Mouse (Mus musculus) G1E (cell line): ENCODE data around the gene Smug1. TPM values are rescaled to one million over a fixed set of nuclear protein-coding genes. Genes with fewer than 3 reads are reported as not detected.

Experiments used
- ATAC-seq: 2 replicates; pipeline ENCODE4 v1.8.0; 2016; ENCODE audit warnings: mild to moderate bottlenecking; ENCODE audit not compliant: insufficient number of reproducible peaks, poor library complexity, low FRiP score, severe bottlenecking; ENCODE audit errors: extremely low read depth
- DNase-seq: peaks from one replicate; pipeline ENCODE4 v3.0.0; 2012; ENCODE audit warnings: low spot score
- H3K27me3 ChIP-seq: 2 replicates; pipeline ENCODE4 v1.6.1; 2012; ENCODE audit warnings: mild to moderate bottlenecking, low read length, inconsistent platforms; ENCODE audit not compliant: insufficient read depth
- H3K36me3 ChIP-seq: replicated peaks from 2 replicates; pipeline ENCODE3; 2012; ENCODE audit warnings: mild to moderate bottlenecking, inconsistent platforms
- H3K4me1 ChIP-seq: 2 replicates; pipeline ENCODE4 v1.6.1; 2012; ENCODE audit warnings: low read depth, low read length, inconsistent platforms, mixed read lengths; ENCODE audit not compliant: insufficient read depth
- H3K4me3 ChIP-seq: 2 replicates; pipeline ENCODE4 v1.5.1; 2012; ENCODE audit warnings: low read depth, mild to moderate bottlenecking, inconsistent platforms, low read length, moderate library complexity, mixed read lengths
- H3K9me3 ChIP-seq: replicated peaks from 2 replicates; pipeline ENCODE4 v1.6.1; 2012; ENCODE audit warnings: inconsistent platforms
- CTCF ChIP-seq: IDR thresholded peaks from 2 replicates; pipeline ENCODE4 v1.5.1; 2012; ENCODE audit warnings: low read depth, low read length, inconsistent platforms, mixed read lengths
- GATA1 ChIP-seq: IDR thresholded peaks from 2 replicates; pipeline ENCODE4 v1.6.1; 2012; ENCODE audit warnings: borderline replicate concordance, low read length, inconsistent platforms, mixed read lengths
- GATA2 ChIP-seq: IDR thresholded peaks from 2 replicates; pipeline ENCODE4 v1.6.1; 2012; ENCODE audit warnings: low read depth, low read length, inconsistent platforms, borderline replicate concordance
- POLR2AphosphoS5 ChIP-seq: IDR thresholded peaks from 2 replicates; pipeline ENCODE4 v1.6.1; 2012; ENCODE audit warnings: low read depth, low read length, inconsistent platforms; ENCODE audit not compliant: insufficient replicate concordance
- TAL1 ChIP-seq: conservative IDR thresholded peaks from 2 replicates; pipeline ENCODE4 v1.6.1; 2012; ENCODE audit warnings: low read depth, low read length, inconsistent platforms, mixed read lengths
- polyA plus RNA-seq: library from polyadenylated mRNA; stranded (reverse); fragments of >175 nt; gene quantifications from 2 replicates; pipeline ENCODE4 v1.2.3, GENCODE M21; 2012
- total RNA-seq, 2 experiments: library from RNA; stranded (forward) in 1 of 2; stranded (reverse) in 1 of 2; fragments of 200-1000 nt in 1 of 2; fragments of >200 nt in 1 of 2; fragmentation: Nextera tagmentation in 1 of 2; gene quantifications; 2 replicates each; pipeline ENCODE4 v1.2.3; 2014 to 2017

Gene Smug1
- total and polyA plus RNA-seq, 3 experiments, result 5.0 to 9.0 (median 7.8) TPM

DNA sequence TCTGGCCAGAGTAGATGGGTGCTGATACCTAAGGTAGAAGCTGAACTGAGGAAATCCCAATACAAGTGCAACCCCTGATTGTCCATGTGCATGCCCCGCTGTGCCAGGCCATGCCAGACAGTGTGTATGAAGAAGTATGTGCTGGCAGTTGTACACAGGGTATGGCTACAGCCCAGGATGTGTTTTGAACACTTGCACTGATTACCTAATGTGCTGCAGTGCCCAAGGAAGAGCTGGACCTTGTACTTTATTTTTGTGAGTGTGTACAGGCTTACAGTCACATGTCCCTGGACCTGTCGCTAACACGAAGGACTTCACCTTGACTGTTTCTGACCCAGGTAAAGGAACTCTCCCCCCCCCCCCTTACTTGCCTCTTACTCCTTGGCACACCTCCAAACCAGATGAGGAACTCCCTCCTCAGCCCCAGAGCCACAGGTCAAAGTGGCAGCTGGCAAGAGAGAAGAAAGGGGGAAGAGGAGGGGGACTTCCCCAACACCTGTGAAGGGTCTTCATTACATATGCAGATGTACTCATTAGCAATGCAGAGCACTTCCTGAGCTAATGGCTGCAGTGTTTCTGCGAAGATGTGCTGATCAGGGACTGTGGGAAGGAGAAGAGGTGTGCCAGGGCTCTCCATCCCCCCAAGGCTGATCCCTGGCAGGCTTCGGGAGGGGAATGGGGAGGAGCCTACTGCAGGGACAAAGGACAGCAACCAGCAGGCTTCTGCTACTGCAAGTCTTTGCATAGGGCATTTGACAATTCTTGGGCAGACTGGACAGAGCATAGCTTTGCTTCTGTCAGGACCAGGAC lies 32.4 kb downstream of the Smug1 start:
- no peaks in the 10 kb centered on the region for H3K36me3 ChIP-seq
- H3K4me1 ChIP-seq, result peaks cover 30% of the 10 kb centered on the region
- no peak for DNase-seq
- peaks cover 68% of the 10 kb centered on the region for H3K27me3 ChIP-seq
- no peak for ATAC-seq
- peaks cover 3% of the 10 kb centered on the region; the same call in 1 of the 2 replicates for H3K9me3 ChIP-seq
- TF ChIP-seq GATA1, result no peak
- TF ChIP-seq POLR2AphosphoS5, result no peak
- no peak for TF ChIP-seq GATA2
- TF ChIP-seq CTCF, result no peak
- TF ChIP-seq TAL1, result no peak
- no peak overlapping the region for H3K4me3 ChIP-seq

DNA sequence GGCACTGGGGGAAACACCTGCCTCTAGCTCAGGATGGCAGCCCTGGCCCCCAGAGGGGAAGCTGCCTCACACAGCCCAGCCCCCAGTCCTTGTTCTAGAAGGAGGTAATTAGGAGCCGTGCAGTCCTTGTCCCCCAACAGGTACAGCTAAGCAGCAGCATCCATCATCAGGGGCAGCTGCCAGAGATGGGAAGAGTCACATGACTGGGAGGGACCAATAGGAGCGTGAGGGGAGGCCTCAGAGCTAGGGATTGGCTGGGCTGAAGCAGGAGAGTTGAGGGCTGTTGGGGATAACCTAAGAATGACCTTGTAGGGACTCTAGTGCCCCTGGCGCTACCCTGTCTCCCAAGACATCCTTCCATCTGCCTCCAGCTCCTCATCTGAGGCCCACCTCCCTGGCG lies 33.1 kb downstream of the Smug1 start:
- ATAC-seq (no peak; the same call in 1 of the 2 replicates), DNase-seq (no peak)
- Histone ChIP-seq H3K9me3 (peaks cover 3% of the 10 kb centered on the region; the same call in 1 of the 2 replicates), H3K27me3 (peaks cover 60% of the 10 kb centered on the region), H3K4me1 (peaks cover 38% of the 10 kb centered on the region), H3K4me3 (no peak overlapping the region), H3K36me3 (no peaks in the 10 kb centered on the region)
- TF ChIP-seq GATA2, result no peak
- no peak for TF ChIP-seq GATA1
- no peak for TF ChIP-seq POLR2AphosphoS5
- TF ChIP-seq TAL1, result no peak
- no peak for TF ChIP-seq CTCF

DNA sequence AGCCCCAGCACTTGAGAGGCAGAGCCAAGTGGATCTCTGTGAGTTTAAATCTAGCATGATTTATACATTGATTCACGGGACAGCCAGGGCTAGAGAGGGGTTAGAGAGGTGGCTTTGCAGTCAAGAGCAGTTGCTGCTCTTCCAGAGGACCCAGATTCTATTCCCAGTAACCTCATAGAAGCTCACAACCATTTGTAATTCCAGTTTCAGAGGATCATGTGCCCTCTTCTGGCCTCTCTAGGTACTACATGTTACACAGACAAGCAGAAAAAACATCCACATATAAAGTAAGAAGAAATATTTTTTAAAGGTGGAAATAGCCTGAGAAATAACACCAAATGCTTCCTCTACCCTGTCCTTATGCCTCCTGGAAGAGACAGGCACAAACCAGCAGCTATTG lies 36.2 kb downstream of the Smug1 start:
- H3K9me3 ChIP-seq, result peaks cover 5% of the 10 kb centered on the region; the same call in 1 of the 2 replicates
- peaks cover 55% of the 10 kb centered on the region for H3K4me1 ChIP-seq
- no peak for TF ChIP-seq GATA1
- peak; percentile 68 for TF ChIP-seq CTCF
- no peak for TF ChIP-seq GATA2
- no peak overlapping the region for H3K4me3 ChIP-seq
- DNase-seq (no peak), ATAC-seq (no peak)
- peaks cover 33% of the 10 kb centered on the region for H3K27me3 ChIP-seq
- H3K36me3 ChIP-seq, result no peaks in the 10 kb centered on the region

DNA sequence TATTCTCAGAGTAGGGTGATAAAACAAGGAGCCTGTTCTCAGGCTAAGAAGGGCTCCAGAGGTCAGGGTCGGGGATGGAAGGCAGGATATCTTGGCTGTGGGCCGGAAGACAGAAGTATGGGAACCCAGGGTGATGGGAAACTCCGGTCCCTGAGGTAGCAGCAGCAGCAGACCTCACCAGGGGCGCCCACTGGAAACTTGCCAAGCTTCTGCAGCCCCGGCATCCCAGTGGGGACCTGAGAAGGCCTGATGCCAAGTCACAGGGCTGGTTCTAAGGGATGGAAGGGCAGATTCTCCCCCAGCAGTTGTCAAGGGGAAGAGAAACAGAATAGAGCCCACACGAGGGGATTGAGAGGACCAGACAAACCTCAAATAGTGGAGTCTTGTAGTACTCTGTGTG lies 37.6 kb downstream of the Smug1 start:
- Histone ChIP-seq H3K36me3 (no peaks in the 10 kb centered on the region), H3K27me3 (peaks cover 36% of the 10 kb centered on the region), H3K9me3 (peaks cover 5% of the 10 kb centered on the region; the same call in 1 of the 2 replicates), H3K4me3 (no peak overlapping the region), H3K4me1 (peaks cover 56% of the 10 kb centered on the region)
- TF ChIP-seq POLR2AphosphoS5 (no peak), GATA2 (no peak), TAL1 (no peak), GATA1 (no peak)
- DNase-seq (no peak), ATAC-seq (no peak)

DNA sequence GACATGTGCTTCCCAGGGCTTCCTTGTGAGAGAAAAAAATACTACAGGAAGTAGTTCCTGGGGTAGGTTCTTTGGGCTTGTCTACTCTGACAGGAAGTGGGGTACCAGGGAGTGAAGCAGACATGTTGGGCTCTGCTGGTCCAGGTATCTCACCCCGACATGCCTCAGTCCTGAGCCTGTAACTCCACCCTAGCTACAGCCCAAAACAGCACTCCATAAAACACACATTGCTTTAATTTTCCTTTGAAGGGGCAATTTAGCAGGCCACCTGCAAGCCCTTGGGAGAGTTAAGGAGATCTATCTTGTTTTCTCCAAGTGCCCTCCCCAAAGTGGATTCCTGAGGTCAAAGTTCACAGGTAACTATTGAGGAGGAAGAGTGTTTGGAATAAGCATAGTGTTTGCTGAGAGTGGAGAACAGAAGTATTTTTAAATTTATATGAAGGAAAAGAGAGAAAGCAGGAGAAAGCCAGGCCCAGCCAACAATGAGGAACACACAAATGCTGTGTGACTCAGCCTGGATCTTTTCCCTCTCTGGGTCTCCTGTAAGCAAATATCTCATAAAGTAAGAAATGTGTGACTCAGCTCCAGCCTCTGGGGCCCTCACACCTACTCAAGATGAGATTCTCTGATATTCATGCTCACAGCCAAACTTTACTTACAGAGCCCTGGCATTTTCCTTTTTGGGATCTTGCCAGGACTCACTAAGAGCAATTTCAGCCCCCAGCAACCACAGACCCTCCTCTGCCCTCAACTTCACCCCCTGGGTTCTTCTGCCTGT lies 38.6 kb downstream of the Smug1 start:
- no peak for ATAC-seq
- H3K36me3 ChIP-seq, result no peaks in the 10 kb centered on the region
- DNase-seq, result no peak
- peaks cover 49% of the 10 kb centered on the region for H3K4me1 ChIP-seq
- H3K4me3 ChIP-seq, result no peak overlapping the region
- no peak for TF ChIP-seq POLR2AphosphoS5
- peaks cover 5% of the 10 kb centered on the region; the same call in 1 of the 2 replicates for H3K9me3 ChIP-seq
- H3K27me3 ChIP-seq, result peaks cover 35% of the 10 kb centered on the region

DNA sequence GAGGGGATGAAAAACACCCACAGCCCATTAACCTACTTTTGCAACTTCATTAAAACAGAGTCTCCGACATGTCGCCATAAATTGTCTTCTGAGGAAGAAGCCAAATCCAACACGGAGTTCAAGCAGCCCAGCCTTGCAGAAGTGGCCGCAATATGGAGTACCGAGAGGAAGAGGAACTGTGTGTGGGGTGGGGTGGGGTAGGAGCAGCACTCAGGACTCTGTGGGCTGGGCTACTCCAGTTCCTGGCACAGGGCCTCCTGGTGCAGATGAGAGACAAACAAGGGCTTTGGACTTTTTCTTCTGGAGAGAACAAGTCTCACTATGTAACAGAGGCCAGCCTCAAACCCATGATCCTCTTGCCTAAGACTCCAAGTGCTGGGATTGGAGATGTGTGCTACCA lies 40.9 kb downstream of the Smug1 start:
- Histone ChIP-seq H3K36me3 (no peaks in the 10 kb centered on the region), H3K9me3 (peaks cover 5% of the 10 kb centered on the region; the same call in 1 of the 2 replicates), H3K4me3 (no peak overlapping the region), H3K27me3 (peaks cover 39% of the 10 kb centered on the region), H3K4me1 (peaks cover 53% of the 10 kb centered on the region)
- no peak for DNase-seq
- ATAC-seq, result no peak
- TF ChIP-seq TAL1 (no peak), CTCF (no peak), GATA1 (no peak), GATA2 (no peak), POLR2AphosphoS5 (no peak)
